Mouse (Mus musculus): ENCODE results near the gene Eln. TPM values are rescaled to one million over a fixed set of nuclear protein-coding genes. Genes with fewer than 3 reads are reported as not detected.
A peak's percentile ranks its signal among the peaks of the same experiment; 100 is the strongest.

The Eln gene
- total and polyA plus RNA-seq, 2 experiments from 2014 or later: 19.1 to 45.1 TPM

GRCm38 (mm10) chr5:134678031-134678430 is 69.1 kb downstream of the Eln start:
- Histone ChIP-seq H3K9me3 (ENCODE audit: low read length) (no peaks in the 10 kb centered on the region), H3K4me1 (ENCODE audit: insufficient read depth) (0 out of 2 replicates have a peak, but pooled peaks cover 10% of the 10 kb centered on the region), H3K27ac (ENCODE audit: low read depth, low read length) (no peak overlapping the region), H3K36me3 (ENCODE audit: insufficient read depth) (peaks cover 13% of the 10 kb centered on the region; the same call in 1 of the 2 replicates), H3K4me3 (ENCODE audit: low read depth, low read length) (no peak overlapping the region), H3K4me2 (ENCODE audit: low read depth) (no peak overlapping the region), H3K9ac (no peak overlapping the region), H3K27me3 (ENCODE audit: insufficient read depth, low read length) (no peaks in the 10 kb centered on the region)
- 79% methylated on average over 3 of the region's 3 CpGs for WGBS
- ATAC-seq: no peak
- DNase-seq: no peak
- TF ChIP-seq CTCF (IDR thresholded peaks at IDR 0.05; ENCODE audit: low read depth): no peak

- ATAC-seq (no peak), DNase-seq (no peak)
- H3K27ac ChIP-seq (ENCODE audit: low read depth, low read length): no peak overlapping the region
- no peaks in the 10 kb centered on the region for H3K27me3 ChIP-seq (ENCODE audit: insufficient read depth, low read length)
- no peak for TF ChIP-seq CTCF (IDR thresholded peaks at IDR 0.05; ENCODE audit: low read depth)
- no peak overlapping the region for H3K4me3 ChIP-seq (ENCODE audit: low read depth, low read length)
- no peaks in the 10 kb centered on the region for H3K9me3 ChIP-seq (ENCODE audit: low read length)
- whole genome bisulfite sequencing: 86% methylated on average over 5 of the region's 5 CpGs
- peaks cover 16% of the 10 kb centered on the region; the same call in 1 of the 2 replicates for H3K36me3 ChIP-seq (ENCODE audit: insufficient read depth)
- 0 out of 2 replicates have a peak, but pooled peaks cover 10% of the 10 kb centered on the region for H3K4me1 ChIP-seq (ENCODE audit: insufficient read depth)
- H3K9ac ChIP-seq: no peak overlapping the region
- no peak overlapping the region for H3K4me2 ChIP-seq (ENCODE audit: low read depth)
Measured at GRCm38 (mm10) chr5:134677491-134677890, 69.6 kb downstream of the Eln start.

GRCm38 (mm10) chr5:134675956-134676759 is 71.0 kb downstream of the Eln start:
- peak; percentile 75 for DNase-seq
- Histone ChIP-seq H3K9ac (peak overlapping the region; percentile 6; the same call in 1 of the 2 replicates), H3K4me1 (ENCODE audit: insufficient read depth) (0 out of 2 replicates have a peak, but pooled peaks cover 10% of the 10 kb centered on the region), H3K36me3 (ENCODE audit: insufficient read depth) (peaks cover 19% of the 10 kb centered on the region; the same call in 1 of the 2 replicates), H3K27ac (ENCODE audit: low read depth, low read length) (0 out of 2 replicates have a peak overlapping the region, but pooled peaks have one; percentile 67), H3K4me3 (ENCODE audit: low read depth, low read length) (peak overlapping the region; percentile 20), H3K4me2 (ENCODE audit: low read depth) (peak overlapping the region; percentile 47), H3K9me3 (ENCODE audit: low read length) (no peaks in the 10 kb centered on the region), H3K27me3 (ENCODE audit: insufficient read depth, low read length) (no peaks in the 10 kb centered on the region)
- ATAC-seq: peak; percentile 71
- 7% methylated on average over 14 of the region's 14 CpGs for WGBS
- no peak for TF ChIP-seq CTCF (IDR thresholded peaks at IDR 0.05; ENCODE audit: low read depth)

GRCm38 (mm10) chr5:134674977-134675376 is 72.1 kb downstream of the Eln start:
- peaks cover 20% of the 10 kb centered on the region; the same call in 1 of the 2 replicates for H3K36me3 ChIP-seq (ENCODE audit: insufficient read depth)
- no peaks in the 10 kb centered on the region for H3K27me3 ChIP-seq (ENCODE audit: insufficient read depth, low read length)
- H3K4me2 ChIP-seq (ENCODE audit: low read depth): no peak overlapping the region
- H3K4me1 ChIP-seq (ENCODE audit: insufficient read depth): 0 out of 2 replicates have a peak, but pooled peaks cover 10% of the 10 kb centered on the region
- ATAC-seq (no peak), DNase-seq (no peak)
- no peak for TF ChIP-seq CTCF (IDR thresholded peaks at IDR 0.05; ENCODE audit: low read depth)
- no peak overlapping the region for H3K27ac ChIP-seq (ENCODE audit: low read depth, low read length)
- no peaks in the 10 kb centered on the region for H3K9me3 ChIP-seq (ENCODE audit: low read length)
- H3K9ac ChIP-seq: no peak overlapping the region
- H3K4me3 ChIP-seq (ENCODE audit: low read depth, low read length): no peak overlapping the region
- WGBS: 62% methylated on average over 5 of the region's 5 CpGs

GRCm38 (mm10) chr5:134672611-134673010 is 74.5 kb downstream of the Eln start:
- Histone ChIP-seq H3K4me1 (ENCODE audit: insufficient read depth) (0 out of 2 replicates have a peak, but pooled peaks cover 10% of the 10 kb centered on the region), H3K36me3 (ENCODE audit: insufficient read depth) (peaks cover 36% of the 10 kb centered on the region)
- 87% methylated on average over 6 of the region's 6 CpGs for WGBS

GRCm38 (mm10) chr5:134672198-134672516 is 75.0 kb downstream of the Eln start:
- ATAC-seq (no peak), DNase-seq (no peak)
- Histone ChIP-seq H3K36me3 (ENCODE audit: insufficient read depth) (peaks cover 40% of the 10 kb centered on the region), H3K4me3 (ENCODE audit: low read depth, low read length) (no peak overlapping the region), H3K27ac (ENCODE audit: low read depth, low read length) (no peak overlapping the region), H3K9ac (no peak overlapping the region), H3K9me3 (ENCODE audit: low read length) (no peaks in the 10 kb centered on the region), H3K4me1 (ENCODE audit: insufficient read depth) (0 out of 2 replicates have a peak, but pooled peaks cover 10% of the 10 kb centered on the region), H3K4me2 (ENCODE audit: low read depth) (no peak overlapping the region), H3K27me3 (ENCODE audit: insufficient read depth, low read length) (no peaks in the 10 kb centered on the region)
- no peak for TF ChIP-seq CTCF (IDR thresholded peaks at IDR 0.05; ENCODE audit: low read depth)
- 88% methylated on average over 1 of the region's 1 CpGs for WGBS

More at GRCm38 (mm10) chr5:134672611-134673010, 74.5 kb downstream of the Eln start:
- H3K4me2 ChIP-seq (ENCODE audit: low read depth): no peak overlapping the region
- no peaks in the 10 kb centered on the region for H3K27me3 ChIP-seq (ENCODE audit: insufficient read depth, low read length)
- ATAC-seq: no peak
- no peak for DNase-seq
- no peak overlapping the region for H3K4me3 ChIP-seq (ENCODE audit: low read depth, low read length)
- TF ChIP-seq CTCF (IDR thresholded peaks at IDR 0.05; ENCODE audit: low read depth): no peak
- no peak overlapping the region for H3K9ac ChIP-seq
- no peaks in the 10 kb centered on the region for H3K9me3 ChIP-seq (ENCODE audit: low read length)
- H3K27ac ChIP-seq (ENCODE audit: low read depth, low read length): no peak overlapping the region
